Mouse (Mus musculus): Measurements from ENCODE around the gene Myo6.

The Myo6 gene

DNA sequence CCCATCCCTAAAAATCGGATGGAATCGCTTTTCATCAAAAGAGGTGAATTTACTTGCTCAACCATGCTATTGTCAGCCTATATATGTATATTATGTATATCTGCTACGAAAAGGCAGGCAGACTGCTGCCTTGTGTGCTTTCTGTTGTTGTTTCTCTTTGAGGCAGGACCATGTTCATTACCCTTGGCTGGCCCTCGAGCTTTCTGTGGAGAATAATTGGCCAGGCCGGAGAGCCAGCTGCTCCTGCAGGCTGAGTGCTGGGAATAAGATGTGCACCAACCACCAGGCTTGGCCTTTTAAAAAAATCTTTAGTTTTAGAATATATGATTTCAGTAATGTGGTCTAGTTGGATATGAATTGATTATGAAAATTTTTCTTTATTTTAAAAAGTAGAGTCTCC lies 19.3 kb downstream of the Myo6 start:
- no peak for DNase-seq

- no peak for DNase-seq
Measured at GRCm38 (mm10) chr9:80185737-80186136, 20.9 kb downstream of the Myo6 start.

DNA sequence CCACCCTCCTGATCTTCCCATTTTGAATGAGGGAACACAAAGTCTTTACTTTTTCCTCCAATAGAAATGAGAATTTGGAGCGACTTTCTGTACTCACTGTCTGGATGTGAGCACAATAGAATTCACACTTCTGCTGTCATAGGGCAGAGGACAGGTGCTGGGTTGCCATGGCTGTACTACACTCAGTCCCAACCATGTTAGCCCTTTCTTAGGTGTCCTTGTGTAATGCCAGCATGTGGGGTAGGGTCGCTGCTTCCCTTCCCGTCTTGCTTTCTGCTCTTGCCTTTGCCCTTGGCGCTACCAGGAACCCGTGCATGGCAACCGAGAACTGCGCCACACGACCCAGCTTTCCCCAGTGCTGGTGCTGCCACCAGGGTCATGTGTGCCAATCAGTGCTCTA lies 21.9 kb downstream of the Myo6 start:
- DNase-seq = no peak

GRCm38 (mm10) chr9:80188324-80188893 lies 23.6 kb downstream of the Myo6 start:
- peak; percentile 40 for DNase-seq

GRCm38 (mm10) chr9:80191240-80191639 lies 26.4 kb downstream of the Myo6 start:
- peak; percentile 42 for DNase-seq

DNA sequence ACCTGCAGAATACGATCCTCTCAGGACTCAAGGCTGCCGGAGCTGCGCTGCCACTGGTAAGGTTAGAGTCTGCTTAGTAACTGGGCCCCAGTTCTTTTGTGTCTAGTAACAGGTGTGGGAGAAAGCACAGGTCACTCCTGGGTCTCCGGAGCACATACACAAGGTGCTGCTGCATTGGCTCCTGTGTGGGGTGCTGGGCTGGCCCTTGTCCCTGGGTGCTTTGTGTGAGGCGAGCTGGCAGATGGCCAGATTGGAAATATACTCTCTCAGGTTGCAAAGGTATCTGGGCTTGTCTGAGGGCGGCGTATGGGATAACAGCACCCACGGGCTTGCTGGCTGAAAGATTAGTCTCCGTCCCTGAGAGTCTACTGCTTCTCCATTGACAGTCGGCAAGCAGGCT lies 27.5 kb downstream of the Myo6 start:
- peak; percentile 51 for DNase-seq

- no peak for DNase-seq
Measured at GRCm38 (mm10) chr9:80194446-80194845, 29.6 kb downstream of the Myo6 start.

- no peak for DNase-seq
Measured at GRCm38 (mm10) chr9:80196161-80196560, 31.3 kb downstream of the Myo6 start.

DNA sequence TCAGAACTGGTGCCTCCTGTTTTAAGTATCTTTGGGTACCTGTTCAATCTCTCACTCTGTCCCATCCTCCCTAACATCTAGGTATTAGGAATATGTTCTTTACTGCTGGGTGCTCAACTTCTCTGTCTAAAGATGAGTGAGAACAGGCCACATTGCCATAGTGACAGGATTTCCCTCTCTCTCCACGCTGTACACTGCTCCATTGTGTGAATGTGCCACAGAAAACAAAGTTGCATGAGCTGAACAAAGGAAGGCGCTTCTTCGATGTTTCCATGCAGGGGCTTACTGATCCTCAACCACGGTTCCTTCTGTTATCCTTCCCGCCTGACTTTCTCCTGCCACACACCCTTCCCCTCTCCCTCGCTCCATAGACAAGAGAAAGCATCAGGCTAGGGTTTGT lies 32.4 kb downstream of the Myo6 start:
- DNase-seq = no peak

DNA sequence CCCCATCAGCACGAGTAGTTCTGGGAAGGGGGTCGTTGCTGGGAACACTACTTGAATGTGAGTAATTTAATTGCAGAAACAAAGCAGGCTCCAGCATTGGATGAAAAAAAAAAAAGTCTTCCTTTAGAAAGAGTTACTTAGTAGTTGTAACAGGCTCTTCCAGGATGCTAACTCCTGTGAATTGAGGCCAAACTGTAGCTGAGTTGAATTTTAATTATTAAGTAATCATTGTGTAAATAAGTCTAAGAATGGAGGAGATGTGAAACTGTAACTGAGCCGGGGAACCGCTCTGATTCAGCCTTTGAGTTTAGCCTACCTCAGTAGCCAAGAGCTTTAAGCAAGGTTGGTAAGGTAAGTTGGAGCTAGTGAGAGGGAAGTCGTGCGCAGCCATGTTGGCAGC lies 36.0 kb downstream of the Myo6 start:
- peak; percentile 74 for DNase-seq

DNA sequence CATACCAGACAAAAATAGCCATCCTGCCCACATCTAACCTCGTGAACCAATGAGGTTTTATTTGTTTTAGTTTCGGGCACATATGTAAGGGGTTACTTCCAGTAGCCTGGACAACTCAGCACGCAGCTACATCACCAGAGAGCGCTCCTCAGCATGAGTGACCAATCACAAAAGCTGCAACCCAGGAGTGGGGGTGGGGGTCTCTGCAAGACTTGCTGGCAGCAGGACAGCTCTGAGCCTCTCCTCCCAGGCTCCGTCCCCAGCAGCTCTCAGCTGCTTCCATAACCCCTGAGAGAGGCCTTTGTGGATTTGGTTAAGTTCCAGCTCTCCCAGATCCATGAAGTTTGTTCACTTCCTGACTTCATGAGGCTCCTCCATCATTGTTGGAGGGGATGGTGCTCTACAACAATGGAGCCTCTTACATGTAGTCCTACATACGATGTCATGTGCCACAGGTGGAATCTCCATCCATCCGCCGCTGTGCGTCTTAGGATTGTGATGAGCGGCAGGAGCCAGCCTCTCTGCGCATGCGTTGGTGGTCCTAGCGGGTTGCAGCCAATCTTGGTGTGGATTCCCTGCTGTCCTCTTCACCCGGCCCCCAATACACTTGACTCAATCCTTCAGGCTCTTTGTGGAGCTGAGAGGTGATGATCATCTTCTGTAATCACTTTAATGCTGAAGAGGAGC lies 37.7 kb downstream of the Myo6 start:
- DNase-seq = no peak

DNA sequence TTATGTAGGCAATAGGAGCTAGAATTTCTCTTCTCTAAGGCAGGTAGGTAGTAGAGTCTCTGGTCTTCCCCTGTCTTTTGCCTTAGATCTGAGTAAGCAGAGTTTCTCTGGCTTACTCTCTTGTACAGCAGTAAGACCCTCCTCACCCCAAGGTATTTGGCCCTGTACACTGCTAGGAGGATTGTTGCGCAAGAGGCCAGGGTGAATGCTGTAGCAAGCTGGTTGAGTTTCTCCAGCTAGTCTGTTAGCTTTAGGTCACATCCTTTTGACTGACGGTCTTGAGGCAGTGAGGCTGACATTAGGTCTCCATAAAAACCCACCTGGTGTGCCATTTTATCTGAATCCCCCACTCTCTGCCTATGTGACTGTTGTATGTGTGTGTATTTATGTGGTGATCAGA lies 43.9 kb downstream of the Myo6 start:
- no peak for DNase-seq

- DNase-seq = no peak
Measured at GRCm38 (mm10) chr9:80209459-80209858, 44.6 kb downstream of the Myo6 start.

- peak; percentile 87 for DNase-seq
Measured at GRCm38 (mm10) chr9:80210096-80210495, 45.3 kb downstream of the Myo6 start.

GRCm38 (mm10) chr9:80213428-80213827 lies 48.6 kb downstream of the Myo6 start:
- DNase-seq = no peak

GRCm38 (mm10) chr9:80215502-80215901 lies 50.7 kb downstream of the Myo6 start:
- DNase-seq = no peak

DNA sequence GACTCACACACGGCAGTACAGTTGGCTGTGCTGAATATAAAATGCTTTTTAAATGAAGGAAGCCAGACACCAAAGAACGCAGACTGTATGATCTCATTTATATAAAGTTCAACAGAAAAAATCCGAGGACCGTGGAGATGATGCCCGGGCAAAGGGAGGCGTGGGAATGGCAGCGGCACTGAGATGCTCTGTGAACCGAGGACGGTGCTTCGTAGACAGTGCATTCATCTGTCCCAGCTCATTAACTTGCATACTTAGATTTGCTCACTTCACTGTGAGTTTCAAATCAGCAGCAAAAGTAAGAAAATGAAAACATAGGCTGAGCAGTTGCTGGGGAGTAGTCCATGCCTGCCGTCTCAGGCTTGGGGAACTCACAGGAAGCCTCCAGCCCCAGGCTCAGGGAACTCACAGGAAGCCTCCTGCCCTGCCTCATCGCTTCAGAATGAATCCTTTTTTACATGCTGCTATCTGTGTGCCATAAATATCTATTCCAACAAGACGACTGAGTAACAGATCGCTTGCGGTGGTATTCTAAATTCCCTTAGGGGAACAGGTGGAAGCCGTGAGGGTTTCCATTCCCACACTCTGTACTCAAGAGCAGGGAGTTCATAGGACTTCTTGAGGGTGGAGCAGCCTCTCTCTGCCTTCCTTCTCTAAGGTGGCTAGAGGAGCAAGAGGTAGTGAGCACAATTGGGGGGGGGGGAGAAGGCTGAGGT lies 52.1 kb downstream of the Myo6 start:
- DNase-seq = no peak

- DNase-seq = no peak
Measured at GRCm38 (mm10) chr9:80218718-80219117, 53.9 kb downstream of the Myo6 start.

DNA sequence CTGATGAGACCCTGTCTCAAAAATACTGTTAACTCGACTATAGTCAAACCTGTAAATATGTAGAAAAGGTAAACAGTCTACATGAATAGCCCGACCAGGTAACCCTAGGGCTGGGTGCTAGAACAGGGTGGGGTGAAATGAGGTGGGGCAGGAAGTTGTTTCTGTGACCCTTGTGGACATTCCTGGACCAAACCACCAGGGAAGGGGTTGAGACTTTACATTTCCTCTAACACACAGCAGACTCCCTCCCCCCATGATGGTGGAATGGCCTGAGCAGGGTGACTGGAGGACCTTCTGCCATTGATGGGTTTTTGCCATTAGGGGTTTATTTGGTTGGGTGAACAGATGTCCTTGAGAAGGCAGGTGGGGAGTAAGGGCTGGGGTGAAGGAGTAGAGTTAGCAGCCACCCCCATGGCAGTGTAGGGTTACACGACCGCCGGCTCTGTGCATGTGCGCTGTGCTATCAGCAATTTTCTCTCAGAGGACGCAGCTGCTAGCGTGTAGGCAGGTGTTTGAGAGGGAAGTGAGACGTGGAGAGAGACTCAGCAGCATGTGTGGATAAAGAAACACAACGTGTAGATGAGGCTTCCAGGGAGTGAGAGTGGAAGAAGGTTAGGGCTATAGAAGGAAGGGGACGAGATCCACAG lies 59.3 kb downstream of the Myo6 start:
- no peak for DNase-seq

DNA sequence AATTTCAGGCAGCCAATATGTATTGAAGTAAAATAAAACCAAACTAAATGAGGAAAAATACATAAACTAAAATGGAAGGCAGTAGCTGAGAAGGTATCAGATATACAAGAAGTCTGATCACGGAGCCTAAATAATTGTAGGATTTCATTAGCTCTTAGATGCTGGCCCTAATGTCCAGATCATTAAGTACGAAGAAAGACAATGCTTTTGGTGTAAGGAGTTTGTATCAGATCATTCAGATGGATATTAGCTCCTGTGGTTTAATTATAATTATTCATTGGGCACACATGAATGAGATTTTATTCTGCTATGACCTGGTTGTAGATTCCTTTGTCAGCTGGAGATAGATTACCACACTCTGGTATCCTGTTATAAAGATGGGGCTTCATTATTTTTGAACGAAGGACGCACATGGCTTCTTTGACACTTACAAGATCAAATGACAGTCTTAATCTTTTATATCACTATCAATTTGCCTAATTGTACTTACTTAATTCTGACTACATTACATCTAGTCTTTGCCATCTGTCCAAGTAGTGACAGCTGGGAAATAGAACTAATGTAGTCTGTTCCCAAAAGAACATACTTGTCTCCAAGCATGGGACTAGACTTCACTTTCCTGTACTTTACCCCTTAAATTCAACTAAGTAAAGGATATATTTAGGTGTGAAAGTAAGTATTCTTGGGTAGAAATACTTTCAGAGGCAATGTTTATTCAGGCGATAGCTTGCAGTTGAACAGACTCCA lies 61.9 kb downstream of the Myo6 start:
- no peak for DNase-seq

GRCm38 (mm10) chr9:80233831-80234455 lies 69.1 kb downstream of the Myo6 start:
- no peak for DNase-seq

DNA sequence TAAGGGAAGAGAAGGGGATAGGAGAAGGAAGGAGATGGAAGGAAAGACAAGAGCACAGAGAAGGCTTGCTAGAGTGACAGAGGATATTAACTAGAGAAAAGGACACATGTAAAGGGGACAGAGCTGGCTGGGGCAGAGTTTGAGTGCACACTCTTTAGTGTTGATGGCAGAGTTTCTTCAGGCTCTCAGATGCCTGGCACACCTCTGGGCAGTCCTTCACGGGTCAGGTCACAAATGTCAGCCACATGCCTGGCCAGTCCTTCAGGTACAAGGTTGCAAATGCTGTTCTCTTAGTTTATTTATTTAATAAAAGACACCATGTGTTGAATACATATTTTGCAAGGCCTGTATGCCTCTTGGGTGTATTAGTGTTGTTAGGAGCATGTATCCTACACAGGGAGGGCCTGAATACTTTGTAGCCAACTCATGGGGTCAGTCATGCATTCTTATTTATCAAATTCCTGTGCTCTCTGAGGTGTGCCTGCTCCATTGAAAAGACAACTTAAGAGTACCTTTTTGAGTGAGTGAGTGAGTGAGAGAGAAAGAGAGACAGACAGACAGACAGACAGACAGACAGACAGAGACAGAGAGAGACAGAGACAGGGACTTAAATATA lies 72.5 kb downstream of the Myo6 start:
- peak; percentile 73 for DNase-seq

Measured in kidney, adult 9 months (tissue).